Mouse (Mus musculus): ENCODE results near the gene Slc12a6. TPM values are rescaled to one million over a fixed set of nuclear protein-coding genes. Genes with fewer than 3 reads are reported as not detected.
A peak's percentile ranks its signal among the peaks of the same experiment; 100 is the strongest.

Slc12a6 gene
- polyA plus RNA-seq, 1 experiment from 2014 or later: 26.9 TPM

- ATAC-seq (ENCODE audit: low read depth): no peak
- WGBS: 82% methylated on average over 10 of the region's 10 CpGs
- Histone ChIP-seq H3K36me3 (ENCODE audit: control insufficient read depth, insufficient read depth, low read length) (no peaks in the 10 kb centered on the region), H3K4me1 (ENCODE audit: control insufficient read depth, insufficient read depth, low read length) (peaks cover 8% of the 10 kb centered on the region), H3K9ac (replicated peaks; ENCODE audit: low read depth, low read length) (no peak within 1 kb of the TSS), H3K9me3 (ENCODE audit: control insufficient read depth, low read length) (no peaks in the 10 kb centered on the region), H3K27me3 (ENCODE audit: control insufficient read depth, insufficient read depth, low read length) (no peaks in the 10 kb centered on the region), H3K27ac (ENCODE audit: low read depth, low read length) (no peak within 1 kb of the TSS), H3K4me2 (ENCODE audit: low read depth, low read length) (no peak within 1 kb of the TSS), H3K4me3 (ENCODE audit: low read depth, low read length) (no peak within 1 kb of the TSS)
These were observed 6.2 kb upstream of the Slc12a6 start, which contains the start of gene Nutm1 for GRCm38 (mm10) chr2:112259241-112259962. Gene Nutm1, minus strand, starts transcription at chr2:112259291.

DNA sequence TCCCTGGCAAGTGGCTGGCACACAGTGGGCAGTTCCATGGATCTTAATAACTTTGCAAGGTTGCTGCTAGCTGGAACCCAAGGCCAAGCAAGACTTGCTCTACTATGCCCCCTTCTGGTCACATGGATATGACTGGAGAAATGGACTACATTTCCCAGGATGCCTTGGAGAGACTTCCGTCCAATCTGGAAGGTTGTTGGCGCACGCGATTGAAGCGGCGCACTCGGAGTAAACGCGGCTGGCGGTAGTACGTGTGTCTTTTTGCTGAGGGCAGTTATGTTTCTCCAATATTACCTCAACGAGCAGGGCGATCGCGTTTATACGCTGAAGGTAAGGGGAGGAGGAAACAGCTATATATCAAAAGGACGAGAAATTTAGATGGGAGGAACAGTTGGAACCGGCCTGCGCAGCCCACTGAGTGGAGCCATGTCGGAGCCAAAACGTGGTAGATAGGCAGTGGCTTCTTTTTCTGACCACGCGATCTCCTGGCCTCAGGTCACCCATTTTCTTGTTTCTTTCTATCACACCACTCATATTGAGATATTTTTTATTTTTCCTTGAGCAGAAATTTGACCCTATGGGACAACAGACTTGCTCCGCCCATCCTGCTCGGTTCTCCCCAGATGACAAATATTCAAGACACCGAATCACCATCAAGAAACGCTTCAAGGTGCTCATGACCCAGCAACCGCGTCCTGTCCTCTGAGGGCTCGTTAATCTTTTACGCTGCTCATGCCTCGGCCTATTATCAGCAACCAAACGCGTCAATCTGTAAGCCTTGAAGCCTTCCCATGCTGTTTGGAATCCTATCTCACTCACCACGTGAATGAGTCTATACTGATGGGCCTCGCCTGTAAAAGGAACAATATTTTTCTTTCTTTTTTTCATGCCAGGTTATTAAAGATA, 3.6 kb upstream of the Slc12a6 start, which contains the start of gene Nop10:
Gene Nop10, plus strand, starts transcription at position 179 of the 906 bp plus-strand sequence.
- peaks cover 15% of the 10 kb centered on the region for H3K4me1 ChIP-seq (ENCODE audit: control insufficient read depth, insufficient read depth, low read length)
- under 1% methylated on average over 36 of the region's 36 CpGs for WGBS
- H3K4me3 ChIP-seq (ENCODE audit: low read depth, low read length): peak within 1 kb of the TSS; percentile 68
- H3K9ac ChIP-seq (replicated peaks; ENCODE audit: low read depth, low read length): peak within 1 kb of the TSS; percentile 64
- peak; percentile 64 for ATAC-seq (ENCODE audit: low read depth)
- peak within 1 kb of the TSS; percentile 53 for H3K4me2 ChIP-seq (ENCODE audit: low read depth, low read length)
- no peaks in the 10 kb centered on the region for H3K27me3 ChIP-seq (ENCODE audit: control insufficient read depth, insufficient read depth, low read length)
- no peaks in the 10 kb centered on the region for H3K9me3 ChIP-seq (ENCODE audit: control insufficient read depth, low read length)
- no peaks in the 10 kb centered on the region for H3K36me3 ChIP-seq (ENCODE audit: control insufficient read depth, insufficient read depth, low read length)
- H3K27ac ChIP-seq (ENCODE audit: low read depth, low read length): peak within 1 kb of the TSS; percentile 55; the same call in 1 of the 2 replicates

DNA sequence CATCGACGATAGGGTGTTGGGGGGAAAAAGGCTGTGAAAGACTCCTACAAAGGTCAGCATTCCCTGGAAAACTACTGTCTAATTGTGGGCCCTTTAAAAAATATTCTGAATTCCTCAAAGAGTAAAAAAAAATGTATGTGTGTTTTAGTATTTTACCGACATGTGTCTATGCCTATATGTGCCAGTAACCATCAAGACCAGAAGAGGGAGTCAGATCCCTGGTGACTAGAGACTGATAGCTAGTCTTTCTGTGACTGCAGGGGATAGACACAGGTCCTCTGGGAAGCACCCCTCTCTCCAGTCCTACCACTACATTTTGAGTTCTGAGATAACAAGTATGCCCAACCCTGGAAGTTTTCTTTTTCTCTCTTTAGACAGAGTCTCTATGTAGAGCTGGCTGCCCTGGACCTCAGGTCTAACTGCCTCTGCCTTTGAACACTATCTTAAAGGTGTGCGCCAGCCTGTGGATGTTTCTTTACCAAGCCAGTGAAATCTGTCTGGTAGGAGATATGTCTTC, 2.8 kb upstream of the Slc12a6 start:
- Histone ChIP-seq H3K27ac (ENCODE audit: low read depth, low read length) (no peak overlapping the region), H3K27me3 (ENCODE audit: control insufficient read depth, insufficient read depth, low read length) (no peaks in the 10 kb centered on the region), H3K4me2 (ENCODE audit: low read depth, low read length) (peak overlapping the region; percentile 53), H3K4me3 (ENCODE audit: low read depth, low read length) (peak overlapping the region; percentile 68), H3K9ac (replicated peaks; ENCODE audit: low read depth, low read length) (peak overlapping the region; percentile 64; the same call in 1 of the 2 replicates), H3K4me1 (ENCODE audit: control insufficient read depth, insufficient read depth, low read length) (peaks cover 22% of the 10 kb centered on the region), H3K9me3 (ENCODE audit: control insufficient read depth, low read length) (no peaks in the 10 kb centered on the region), H3K36me3 (ENCODE audit: control insufficient read depth, insufficient read depth, low read length) (no peaks in the 10 kb centered on the region)
- 35% methylated on average over 4 of the region's 4 CpGs for WGBS
- ATAC-seq (ENCODE audit: low read depth): no peak

DNA sequence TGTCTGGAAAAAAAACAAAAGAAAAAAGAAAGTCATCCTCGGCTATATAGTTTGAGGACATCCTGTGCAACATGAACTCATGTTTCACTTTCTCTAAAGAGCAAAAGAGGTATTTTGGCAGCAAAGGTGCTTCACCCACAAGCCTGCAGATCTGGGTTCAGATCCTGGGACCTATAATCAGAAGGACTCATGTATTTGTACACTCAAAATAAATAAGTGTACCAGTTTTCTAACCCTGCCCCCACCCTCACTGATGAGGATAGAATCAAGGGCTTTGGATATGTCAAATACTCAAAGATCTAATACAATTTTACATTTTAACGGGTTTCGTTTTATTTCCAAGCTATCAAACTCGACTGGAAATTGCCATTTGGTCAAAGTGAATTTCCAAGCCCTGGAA, 1.3 kb upstream of the Slc12a6 start:
- no peak overlapping the region for H3K4me2 ChIP-seq (ENCODE audit: low read depth, low read length)
- no peak overlapping the region for H3K27ac ChIP-seq (ENCODE audit: low read depth, low read length)
- no peaks in the 10 kb centered on the region for H3K36me3 ChIP-seq (ENCODE audit: control insufficient read depth, insufficient read depth, low read length)
- H3K9me3 ChIP-seq (ENCODE audit: control insufficient read depth, low read length): no peaks in the 10 kb centered on the region
- 75% methylated on average over 4 of the region's 4 CpGs for WGBS
- peaks cover 26% of the 10 kb centered on the region for H3K4me1 ChIP-seq (ENCODE audit: control insufficient read depth, insufficient read depth, low read length)
- no peak for ATAC-seq (ENCODE audit: low read depth)
- H3K27me3 ChIP-seq (ENCODE audit: control insufficient read depth, insufficient read depth, low read length): no peaks in the 10 kb centered on the region
- no peak overlapping the region for H3K9ac ChIP-seq (replicated peaks; ENCODE audit: low read depth, low read length)
- H3K4me3 ChIP-seq (ENCODE audit: low read depth, low read length): no peak overlapping the region

- Histone ChIP-seq H3K27me3 (ENCODE audit: control insufficient read depth, insufficient read depth, low read length) (no peaks in the 10 kb centered on the region), H3K4me1 (ENCODE audit: control insufficient read depth, insufficient read depth, low read length) (peaks cover 26% of the 10 kb centered on the region), H3K4me2 (ENCODE audit: low read depth, low read length) (peak within 1 kb of the TSS; percentile 60)
These were observed 592 bp downstream of the Slc12a6 start, which contains the start of gene Gm21985 for GRCm38 (mm10) chr2:112266242-112266592. Gene Gm21985, plus strand, starts transcription at chr2:112266314.

GRCm38 (mm10) chr2:112266780-112267179, 1.2 kb downstream of the Slc12a6 start:
- peak overlapping the region; percentile 85; the same call in 1 of the 2 replicates for H3K9ac ChIP-seq (replicated peaks; ENCODE audit: low read depth, low read length)
- peak overlapping the region; percentile 80 for H3K4me3 ChIP-seq (ENCODE audit: low read depth, low read length)
- H3K4me2 ChIP-seq (ENCODE audit: low read depth, low read length): peak overlapping the region; percentile 60
- H3K27ac ChIP-seq (ENCODE audit: low read depth, low read length): no peak overlapping the region
- no peaks in the 10 kb centered on the region for H3K27me3 ChIP-seq (ENCODE audit: control insufficient read depth, insufficient read depth, low read length)
- no peaks in the 10 kb centered on the region for H3K9me3 ChIP-seq (ENCODE audit: control insufficient read depth, low read length)
- no peaks in the 10 kb centered on the region for H3K36me3 ChIP-seq (ENCODE audit: control insufficient read depth, insufficient read depth, low read length)
- H3K4me1 ChIP-seq (ENCODE audit: control insufficient read depth, insufficient read depth, low read length): peaks cover 26% of the 10 kb centered on the region
- no peak for ATAC-seq (ENCODE audit: low read depth)
- 30% methylated on average over 10 of the region's 10 CpGs for whole genome bisulfite sequencing

More at GRCm38 (mm10) chr2:112266242-112266592, 592 bp downstream of the Slc12a6 start, which contains the start of gene Gm21985:
- peak within 1 kb of the TSS; percentile 85 for H3K9ac ChIP-seq (replicated peaks; ENCODE audit: low read depth, low read length)
- peak; percentile 54 for ATAC-seq (ENCODE audit: low read depth)
- 2% methylated on average over 11 of the region's 11 CpGs for WGBS
- peak within 1 kb of the TSS; percentile 91 for H3K27ac ChIP-seq (ENCODE audit: low read depth, low read length)
- peak within 1 kb of the TSS; percentile 80 for H3K4me3 ChIP-seq (ENCODE audit: low read depth, low read length)
- H3K36me3 ChIP-seq (ENCODE audit: control insufficient read depth, insufficient read depth, low read length): no peaks in the 10 kb centered on the region
- H3K9me3 ChIP-seq (ENCODE audit: control insufficient read depth, low read length): no peaks in the 10 kb centered on the region

GRCm38 (mm10) chr2:112267547-112268269, 2.1 kb downstream of the Slc12a6 start:
- Histone ChIP-seq H3K4me3 (ENCODE audit: low read depth, low read length) (0 out of 2 replicates have a peak overlapping the region, but pooled peaks have one; percentile 80), H3K27me3 (ENCODE audit: control insufficient read depth, insufficient read depth, low read length) (no peaks in the 10 kb centered on the region), H3K4me1 (ENCODE audit: control insufficient read depth, insufficient read depth, low read length) (peaks cover 24% of the 10 kb centered on the region), H3K9ac (replicated peaks; ENCODE audit: low read depth, low read length) (no peak overlapping the region), H3K4me2 (ENCODE audit: low read depth, low read length) (peak overlapping the region; percentile 60), H3K36me3 (ENCODE audit: control insufficient read depth, insufficient read depth, low read length) (no peaks in the 10 kb centered on the region), H3K27ac (ENCODE audit: low read depth, low read length) (no peak overlapping the region), H3K9me3 (ENCODE audit: control insufficient read depth, low read length) (no peaks in the 10 kb centered on the region)
- ATAC-seq (ENCODE audit: low read depth): no peak
- 82% methylated on average over 8 of the region's 8 CpGs for WGBS

GRCm38 (mm10) chr2:112270011-112270410, 4.4 kb downstream of the Slc12a6 start:
- Histone ChIP-seq H3K27ac (ENCODE audit: low read depth, low read length) (no peak overlapping the region), H3K4me3 (ENCODE audit: low read depth, low read length) (no peak overlapping the region), H3K4me2 (ENCODE audit: low read depth, low read length) (no peak overlapping the region), H3K4me1 (ENCODE audit: control insufficient read depth, insufficient read depth, low read length) (peaks cover 17% of the 10 kb centered on the region), H3K9me3 (ENCODE audit: control insufficient read depth, low read length) (no peaks in the 10 kb centered on the region), H3K36me3 (ENCODE audit: control insufficient read depth, insufficient read depth, low read length) (no peaks in the 10 kb centered on the region), H3K27me3 (ENCODE audit: control insufficient read depth, insufficient read depth, low read length) (no peaks in the 10 kb centered on the region), H3K9ac (replicated peaks; ENCODE audit: low read depth, low read length) (no peak overlapping the region)
- 85% methylated on average over 2 of the region's 2 CpGs for WGBS
- ATAC-seq (ENCODE audit: low read depth): no peak

All from neural tube, embryonic 14.5 days (tissue).